Mouse (Mus musculus) layer of hippocampus, adult 11-12 months (tissue): Measurements from ENCODE around the gene Plcb1.
A peak's percentile ranks its signal among the peaks of the same experiment; 100 is the strongest.

Experiments used
- DNase-seq: peaks from one replicate; pipeline ENCODE4 v3.0.0; 2022; ENCODE audit warnings: low spot score

Plcb1 gene

GRCm38 (mm10) chr2:135411675-135412074, 625.8 kb downstream of the Plcb1 start:
- no peak for DNase-seq

GRCm38 (mm10) chr2:135415137-135415536, 629.3 kb downstream of the Plcb1 start:
- no peak for DNase-seq

- no peak for DNase-seq
These were observed 633.4 kb downstream of the Plcb1 start for GRCm38 (mm10) chr2:135419301-135419700.

- DNase-seq: no peak
These were observed 649.2 kb downstream of the Plcb1 start for GRCm38 (mm10) chr2:135434947-135435515.

GRCm38 (mm10) chr2:135439034-135439433, 653.2 kb downstream of the Plcb1 start:
- DNase-seq: no peak

- peak; percentile 11 for DNase-seq
These were observed 654.0 kb downstream of the Plcb1 start for GRCm38 (mm10) chr2:135439546-135440517.

GRCm38 (mm10) chr2:135453581-135453980, 667.7 kb downstream of the Plcb1 start:
- DNase-seq: no peak

GRCm38 (mm10) chr2:135454015-135454414, 668.1 kb downstream of the Plcb1 start:
- DNase-seq: no peak

- no peak for DNase-seq
These were observed 668.6 kb downstream of the Plcb1 start for GRCm38 (mm10) chr2:135454455-135454854.

- no peak for DNase-seq
These were observed 682.0 kb downstream of the Plcb1 start for GRCm38 (mm10) chr2:135467895-135468294.

GRCm38 (mm10) chr2:135474107-135474506, 688.2 kb downstream of the Plcb1 start:
- DNase-seq: no peak

- no peak for DNase-seq
These were observed 699.4 kb downstream of the Plcb1 start for GRCm38 (mm10) chr2:135485248-135485647.

GRCm38 (mm10) chr2:135488277-135488676, 702.4 kb downstream of the Plcb1 start:
- no peak for DNase-seq

- no peak for DNase-seq
These were observed 703.3 kb downstream of the Plcb1 start for GRCm38 (mm10) chr2:135489127-135489526.

- DNase-seq: no peak
These were observed 706.9 kb downstream of the Plcb1 start for GRCm38 (mm10) chr2:135492777-135493176.

GRCm38 (mm10) chr2:135496553-135496952, 710.7 kb downstream of the Plcb1 start:
- no peak for DNase-seq

GRCm38 (mm10) chr2:135497251-135497650, 711.4 kb downstream of the Plcb1 start:
- DNase-seq: no peak

- no peak for DNase-seq
These were observed 715.0 kb downstream of the Plcb1 start for GRCm38 (mm10) chr2:135500872-135501271.

- DNase-seq: no peak
These were observed 717.6 kb downstream of the Plcb1 start for GRCm38 (mm10) chr2:135503328-135503997.

- DNase-seq: no peak
These were observed 718.1 kb downstream of the Plcb1 start for GRCm38 (mm10) chr2:135503998-135504354.

- peak; percentile 2 for DNase-seq
These were observed 721.2 kb downstream of the Plcb1 start for GRCm38 (mm10) chr2:135507111-135507510.

GRCm38 (mm10) chr2:135518956-135519355, 733.1 kb downstream of the Plcb1 start:
- peak; percentile 9 for DNase-seq
